Mouse (Mus musculus) liver, embryonic 15.5 days (tissue): ENCODE results near the gene Snx33. TPM values are rescaled to one million over a fixed set of nuclear protein-coding genes. Genes with fewer than 3 reads are reported as not detected.

Source experiments
- ATAC-seq: fragments of 200-750 bp; cut with Nextera tagmentation; 2 replicates; pipeline ENCODE4 v1.8.0; 2017; ENCODE audit warnings: moderate number of reproducible peaks, mild to moderate bottlenecking, moderate library complexity; ENCODE audit not compliant: insufficient read depth
- H3K27ac ChIP-seq: fragments of 300-500 bp; sonication (generic); replicated peaks from 2 replicates; pipeline ENCODE4 v1.5.1; 2015; ENCODE audit warnings: mild to moderate bottlenecking, inconsistent platforms
- H3K27me3 ChIP-seq: fragments of 300-500 bp; sonication (generic); 2 replicates; pipeline ENCODE4 v1.6.1; 2015; ENCODE audit warnings: mild to moderate bottlenecking, inconsistent platforms
- H3K36me3 ChIP-seq: fragments of 300-500 bp; sonication (generic); replicated peaks from 2 replicates; pipeline ENCODE4 v1.6.1; 2015; ENCODE audit warnings: moderate library complexity, mild to moderate bottlenecking, inconsistent platforms
- H3K4me1 ChIP-seq: fragments of 300-500 bp; sonication (generic); replicated peaks from 2 replicates; pipeline ENCODE4 v1.6.1; 2015; ENCODE audit warnings: inconsistent platforms
- H3K4me2 ChIP-seq: fragments of 300-500 bp; sonication (generic); 2 replicates; pipeline ENCODE4 v1.6.1; 2015; ENCODE audit warnings: moderate library complexity, mild to moderate bottlenecking, inconsistent platforms
- H3K4me3 ChIP-seq: fragments of 300-500 bp; sonication (generic); replicated peaks from 2 replicates; pipeline ENCODE4 v1.5.1; 2015; ENCODE audit warnings: mild to moderate bottlenecking, inconsistent platforms
- H3K9ac ChIP-seq: fragments of 300-500 bp; sonication (generic); 2 replicates; pipeline ENCODE4 v1.6.1; 2015; ENCODE audit warnings: moderate library complexity, mild to moderate bottlenecking, inconsistent platforms
- H3K9me3 ChIP-seq: fragments of 300-500 bp; sonication (generic); replicated peaks from 2 replicates; pipeline ENCODE4 v1.6.1; 2016; ENCODE audit warnings: inconsistent platforms
- WGBS: fragments of 180-500 bp; shearing (Covaris S2); methylation state at CpG from one replicate; pipeline ENCODE4 v1.1.7; 2015; ENCODE audit warnings: mixed read lengths; ENCODE audit not compliant: insufficient replicate concordance; 5-methylcytosine and 5-hydroxymethylcytosine counted together
- polyA plus RNA-seq: library from polyadenylated mRNA; unstranded; fragments of >200 nt; fragmentation: Nextera tagmentation; extraction: Ambion mirVana; gene quantifications from 2 replicates; pipeline ENCODE4 v1.2.1, GENCODE M21; 2015

The Snx33 gene
- polyA plus RNA-seq, 1 experiment from 2014 or later: 1.3 TPM

- H3K4me3 ChIP-seq: no peak overlapping the region
- H3K4me2 ChIP-seq: no peak overlapping the region
- no peak overlapping the region for H3K9ac ChIP-seq
- no peaks in the 10 kb centered on the region for H3K9me3 ChIP-seq
- no peaks in the 10 kb centered on the region for H3K4me1 ChIP-seq
- H3K27me3 ChIP-seq: no peaks in the 10 kb centered on the region
- no peaks in the 10 kb centered on the region for H3K36me3 ChIP-seq
- H3K27ac ChIP-seq: no peak overlapping the region
- no peak for ATAC-seq
- WGBS: 33% methylated on average over 1 of the region's 1 CpGs
Measured at GRCm38 (mm10) chr9:56873097-56873496, 55.1 kb downstream of the Snx33 start.

GRCm38 (mm10) chr9:56872105-56872903 lies 55.9 kb downstream of the Snx33 start:
- no peak for ATAC-seq
- 66% methylated on average over 5 of the region's 5 CpGs for WGBS
- Histone ChIP-seq H3K9ac (no peak overlapping the region), H3K4me3 (no peak overlapping the region), H3K4me2 (no peak overlapping the region), H3K27me3 (no peaks in the 10 kb centered on the region), H3K9me3 (no peaks in the 10 kb centered on the region), H3K27ac (no peak overlapping the region), H3K4me1 (no peaks in the 10 kb centered on the region), H3K36me3 (no peaks in the 10 kb centered on the region)

- no peak for ATAC-seq
- Histone ChIP-seq H3K27me3 (peaks cover 5% of the 10 kb centered on the region; the same call in 1 of the 2 replicates), H3K4me1 (no peaks in the 10 kb centered on the region), H3K4me3 (no peak overlapping the region), H3K9ac (no peak overlapping the region), H3K27ac (no peak overlapping the region), H3K4me2 (no peak overlapping the region), H3K9me3 (no peaks in the 10 kb centered on the region), H3K36me3 (no peaks in the 10 kb centered on the region)
- 30% methylated on average over 5 of the region's 5 CpGs for WGBS
Measured at GRCm38 (mm10) chr9:56871191-56871590, 57.0 kb downstream of the Snx33 start.

GRCm38 (mm10) chr9:56870778-56871177 lies 57.4 kb downstream of the Snx33 start:
- WGBS: 28% methylated on average over 10 of the region's 10 CpGs
- Histone ChIP-seq H3K4me3 (no peak overlapping the region), H3K4me1 (no peaks in the 10 kb centered on the region), H3K4me2 (no peak overlapping the region), H3K36me3 (no peaks in the 10 kb centered on the region), H3K27ac (no peak overlapping the region), H3K27me3 (peaks cover 9% of the 10 kb centered on the region; the same call in 1 of the 2 replicates), H3K9ac (no peak overlapping the region), H3K9me3 (no peaks in the 10 kb centered on the region)
- no peak for ATAC-seq

- WGBS: 65% methylated on average over 13 of the region's 13 CpGs
- Histone ChIP-seq H3K27me3 (peaks cover 21% of the 10 kb centered on the region), H3K9me3 (no peaks in the 10 kb centered on the region), H3K9ac (no peak overlapping the region), H3K36me3 (no peaks in the 10 kb centered on the region), H3K4me1 (no peaks in the 10 kb centered on the region), H3K4me2 (no peak overlapping the region), H3K27ac (no peak overlapping the region), H3K4me3 (no peak overlapping the region)
- ATAC-seq: no peak
Measured at GRCm38 (mm10) chr9:56869552-56869951, 58.6 kb downstream of the Snx33 start.

GRCm38 (mm10) chr9:56868292-56868691 lies 59.9 kb downstream of the Snx33 start:
- WGBS: 48% methylated on average over 6 of the region's 6 CpGs
- H3K36me3 ChIP-seq: no peaks in the 10 kb centered on the region
- H3K4me2 ChIP-seq: no peak overlapping the region
- no peak overlapping the region for H3K9ac ChIP-seq
- H3K27me3 ChIP-seq: peaks cover 34% of the 10 kb centered on the region
- no peaks in the 10 kb centered on the region for H3K9me3 ChIP-seq
- H3K27ac ChIP-seq: no peak overlapping the region
- no peak overlapping the region for H3K4me3 ChIP-seq
- ATAC-seq: no peak
- H3K4me1 ChIP-seq: no peaks in the 10 kb centered on the region

Other genes starting within 250 kb of the Snx33 start
- gene Lingo1, start 131.9 kb downstream of the Snx33 start, polyA plus RNA-seq: 0.24 and 0.26 TPM in 2 replicates
- gene Odf3l1, start 63.7 kb downstream of the Snx33 start, polyA plus RNA-seq: 0.10 TPM in 1 of 2 replicates, not detected in the other
- gene Cspg4, start 63.3 kb downstream of the Snx33 start, polyA plus RNA-seq: 0.61 and 0.75 TPM in 2 replicates
- 40.3 and 42.6 TPM in 2 replicates for gene Imp3, start 9.1 kb upstream of the Snx33 start, polyA plus RNA-seq
- gene Snupn, start 22.5 kb upstream of the Snx33 start, polyA plus RNA-seq: 8.3 and 8.4 TPM in 2 replicates
- 3.1 and 3.5 TPM in 2 replicates for gene Ptpn9, start 66.6 kb upstream of the Snx33 start, polyA plus RNA-seq
- gene Sin3a, start 143.7 kb upstream of the Snx33 start, polyA plus RNA-seq: 13.3 and 14.1 TPM in 2 replicates
- gene Man2c1, start 202.3 kb upstream of the Snx33 start, polyA plus RNA-seq: 16.5 and 17.0 TPM in 2 replicates
- 1.6 and 2.0 TPM in 2 replicates for gene Neil1, start 219.9 kb upstream of the Snx33 start, polyA plus RNA-seq
- gene Commd4, start 230.0 kb upstream of the Snx33 start, polyA plus RNA-seq: 48.4 and 52.7 TPM in 2 replicates